Mouse (Mus musculus) limb, embryonic 11.5 days (tissue): Measurements from ENCODE around the gene Gm10135. TPM values are rescaled to one million over a fixed set of nuclear protein-coding genes. Genes with fewer than 3 reads are reported as not detected.
"Not testable (repeated sequence)": the region's sequence is repeated elsewhere in the genome, so short reads cannot be mapped to it uniquely, and the experiment has no call there.

Experiments
- ATAC-seq: fragments of 200-750 bp; cut with Nextera tagmentation; 2 replicates; pipeline ENCODE4 v1.8.0; 2017; ENCODE audit warnings: low read depth; ENCODE audit not compliant: insufficient number of reproducible peaks, low FRiP score, low TSS enrichment
- DNase-seq: peaks from one replicate; pipeline ENCODE4 v3.0.0-alpha.2; 2015; ENCODE audit warnings: low spot score
- H3K27ac ChIP-seq: fragments of 300-500 bp; sonication (generic); replicated peaks from 2 replicates; pipeline ENCODE4 v1.5.1; 2014; ENCODE audit warnings: low read depth, mild to moderate bottlenecking, low read length
- H3K27me3 ChIP-seq: fragments of 300-500 bp; sonication (generic); 2 replicates; pipeline ENCODE4 v1.6.1; 2014; ENCODE audit warnings: mild to moderate bottlenecking, low read length, mixed read lengths; ENCODE audit not compliant: control insufficient read depth, insufficient read depth
- H3K36me3 ChIP-seq: fragments of 300-500 bp; sonication (generic); 2 replicates; pipeline ENCODE4 v1.6.1; 2014; ENCODE audit warnings: mild to moderate bottlenecking, low read length, moderate library complexity, mixed read lengths; ENCODE audit not compliant: control insufficient read depth, insufficient read depth
- H3K4me1 ChIP-seq: fragments of 300-500 bp; sonication (generic); 2 replicates; pipeline ENCODE4 v1.6.1; 2014; ENCODE audit warnings: low read length, mixed read lengths; ENCODE audit not compliant: control insufficient read depth, insufficient read depth
- H3K4me2 ChIP-seq: fragments of 300-500 bp; sonication (generic); 2 replicates; pipeline ENCODE4 v1.6.1; 2014; ENCODE audit warnings: low read depth, mild to moderate bottlenecking, moderate library complexity; ENCODE audit not compliant: severe bottlenecking
- H3K4me3 ChIP-seq: fragments of 300-500 bp; sonication (generic); 2 replicates; pipeline ENCODE4 v1.5.1; 2014; ENCODE audit warnings: low read depth, low read length
- H3K9ac ChIP-seq: fragments of 300-500 bp; sonication (generic); 2 replicates; pipeline ENCODE4 v1.6.1; 2014; ENCODE audit warnings: mild to moderate bottlenecking, low read length
- H3K9me3 ChIP-seq: fragments of 300-500 bp; sonication (generic); 2 replicates; pipeline ENCODE4 v1.6.1; 2016; ENCODE audit warnings: low read length; ENCODE audit not compliant: control insufficient read depth
- WGBS: fragments of 180-500 bp; shearing (Covaris S2); extraction: QIAGEN DNeasy Blood & Tissue Kit; methylation state at CpG from one replicate; pipeline ENCODE4 v1.1.7; 2014; 5-methylcytosine and 5-hydroxymethylcytosine counted together
- polyA plus RNA-seq: library from polyadenylated mRNA; unstranded; fragments of >200 nt; fragmentation: Nextera tagmentation; extraction: Ambion mirVana; gene quantifications from 2 replicates; pipeline ENCODE4 v1.2.1, GENCODE M21; 2014

Gm10135 gene
- polyA plus RNA-seq, result not detected in 2 replicates

DNA sequence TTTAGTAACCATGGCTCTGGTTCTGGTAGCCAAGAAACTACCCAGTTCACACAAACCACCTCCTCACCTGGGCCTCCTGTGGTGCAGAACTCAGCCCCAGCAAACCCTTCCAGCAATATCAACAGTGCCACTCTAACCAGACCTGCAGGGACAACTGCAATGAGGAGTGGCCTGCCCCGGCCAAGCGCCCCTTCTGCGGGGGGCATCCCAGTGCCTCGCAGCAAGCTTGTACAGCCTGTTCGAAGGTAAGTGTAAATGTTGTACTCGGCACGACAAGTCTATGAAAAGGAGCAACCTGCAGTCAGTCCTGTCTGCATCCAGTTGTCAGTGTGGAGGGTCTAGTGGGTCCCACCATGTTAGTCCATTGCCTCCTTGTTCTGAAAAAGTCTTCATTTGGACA lies at the start of gene Gm10135:
Gene Gm10135 (minus strand): TSS at position 101 of the 400 bp plus-strand sequence.
- Histone ChIP-seq H3K27ac (no peak within 1 kb of the TSS), H3K27me3 (no peaks in the 10 kb centered on the region), H3K4me3 (no peak within 1 kb of the TSS), H3K9me3 (no peaks in the 10 kb centered on the region), H3K4me2 (no peak within 1 kb of the TSS), H3K4me1 (no peaks in the 10 kb centered on the region), H3K9ac (no peak within 1 kb of the TSS), H3K36me3 (0 out of 2 replicates have a peak, but pooled peaks cover 5% of the 10 kb centered on the region)
- no peak for DNase-seq
- 98% methylated on average over 7 of the region's 7 CpGs for WGBS
- ATAC-seq, result no peak

GRCm38 (mm10) chr5:73023801-73024200 lies 49.3 kb upstream of the Gm10135 start:
- Histone ChIP-seq H3K9ac (no peak overlapping the region), H3K4me2 (no peak overlapping the region), H3K36me3 (0 out of 2 replicates have a peak, but pooled peaks cover 3% of the 10 kb centered on the region), H3K27ac (no peak overlapping the region), H3K4me1 (no peaks in the 10 kb centered on the region), H3K9me3 (no peaks in the 10 kb centered on the region), H3K4me3 (no peak overlapping the region), H3K27me3 (no peaks in the 10 kb centered on the region)
- 93% methylated on average over 13 of the region's 13 CpGs for WGBS
- ATAC-seq (no peak), DNase-seq (no peak)

DNA sequence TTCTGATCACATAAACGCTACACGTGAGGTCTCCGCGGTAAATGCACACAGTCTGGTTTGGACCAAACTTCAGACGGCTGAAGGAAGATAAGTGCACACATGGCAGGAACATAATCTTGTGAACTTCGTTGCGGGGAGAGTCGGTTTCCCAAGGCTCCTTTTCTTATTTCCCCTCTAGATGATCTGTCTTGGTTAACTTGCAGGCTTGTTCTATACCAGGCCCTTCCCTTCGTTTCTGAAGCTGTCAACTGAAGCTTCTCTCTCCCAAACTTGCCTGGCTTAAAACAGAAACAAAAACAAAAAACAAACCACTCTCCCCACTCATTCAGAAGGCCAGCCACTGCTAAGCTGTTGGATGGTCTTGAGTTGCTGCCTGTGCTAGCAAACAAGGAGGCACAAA lies 40.2 kb upstream of the Gm10135 start:
- WGBS, result 31% methylated on average over 9 of the region's 9 CpGs
- H3K4me1 ChIP-seq, result peaks cover 6% of the 10 kb centered on the region; the same call in 1 of the 2 replicates
- peak; percentile 40 for DNase-seq
- no peaks in the 10 kb centered on the region for H3K36me3 ChIP-seq
- no peaks in the 10 kb centered on the region for H3K9me3 ChIP-seq
- H3K27ac ChIP-seq, result no peak overlapping the region
- ATAC-seq, result no peak
- H3K4me3 ChIP-seq, result no peak overlapping the region
- H3K4me2 ChIP-seq, result no peak overlapping the region
- peaks cover 7% of the 10 kb centered on the region; the same call in 1 of the 2 replicates for H3K27me3 ChIP-seq
- no peak overlapping the region for H3K9ac ChIP-seq

- DNase-seq (peak; percentile 62), ATAC-seq (peak; percentile 45; the same call in 1 of the 2 replicates)
- Histone ChIP-seq H3K4me3 (peak overlapping the region; percentile 26), H3K9ac (peak overlapping the region; percentile 12; the same call in 1 of the 2 replicates), H3K4me2 (peak overlapping the region; percentile 45)
- WGBS, result 3% methylated on average over 51 of the region's 65 CpGs
- not testable (repeated sequence) for H3K36me3 ChIP-seq, H3K4me1 ChIP-seq, H3K27me3 ChIP-seq, H3K9me3 ChIP-seq, H3K27ac ChIP-seq
Measured at GRCm38 (mm10) chr5:73013611-73014287, 39.2 kb upstream of the Gm10135 start.

- WGBS, result 24% methylated on average over 23 of the region's 27 CpGs
- not testable (repeated sequence) for H3K9ac ChIP-seq, H3K9me3 ChIP-seq, H3K27ac ChIP-seq, H3K4me1 ChIP-seq, H3K36me3 ChIP-seq
- H3K27me3 ChIP-seq, result peaks cover 11% of the 10 kb centered on the region
- peak; percentile 47 for DNase-seq
- 0 out of 2 replicates have a peak, but pooled peaks have one; percentile 36 for ATAC-seq
- peak overlapping the region; percentile 26; the same call in 1 of the 2 replicates for H3K4me3 ChIP-seq
- H3K4me2 ChIP-seq, result peak overlapping the region; percentile 45
Measured at GRCm38 (mm10) chr5:73012884-73013610, 38.5 kb upstream of the Gm10135 start.

DNA sequence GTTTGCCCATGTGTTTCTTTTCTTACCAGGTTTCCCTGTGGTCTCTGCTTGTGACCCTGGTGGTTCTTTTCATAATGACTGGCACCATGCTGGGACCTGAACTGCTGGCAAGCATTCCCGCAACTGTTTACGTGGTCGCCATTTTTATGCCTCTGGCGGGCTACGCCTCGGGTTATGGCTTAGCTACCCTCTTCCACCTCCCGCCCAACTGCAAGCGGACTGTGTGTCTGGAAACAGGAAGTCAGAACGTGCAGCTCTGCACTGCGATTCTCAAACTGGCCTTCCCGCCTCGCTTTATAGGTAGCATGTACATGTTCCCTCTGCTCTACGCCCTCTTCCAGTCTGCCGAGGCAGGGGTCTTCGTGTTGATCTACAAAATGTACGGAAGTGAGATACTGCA lies 37.3 kb upstream of the Gm10135 start:
- not testable (repeated sequence) for H3K9ac ChIP-seq, H3K9me3 ChIP-seq, H3K27ac ChIP-seq, DNase-seq, H3K4me3 ChIP-seq, ATAC-seq, H3K4me1 ChIP-seq, H3K4me2 ChIP-seq, H3K36me3 ChIP-seq
- WGBS, result 82% methylated on average over 15 of the region's 16 CpGs
- H3K27me3 ChIP-seq, result peaks cover 22% of the 10 kb centered on the region

DNA sequence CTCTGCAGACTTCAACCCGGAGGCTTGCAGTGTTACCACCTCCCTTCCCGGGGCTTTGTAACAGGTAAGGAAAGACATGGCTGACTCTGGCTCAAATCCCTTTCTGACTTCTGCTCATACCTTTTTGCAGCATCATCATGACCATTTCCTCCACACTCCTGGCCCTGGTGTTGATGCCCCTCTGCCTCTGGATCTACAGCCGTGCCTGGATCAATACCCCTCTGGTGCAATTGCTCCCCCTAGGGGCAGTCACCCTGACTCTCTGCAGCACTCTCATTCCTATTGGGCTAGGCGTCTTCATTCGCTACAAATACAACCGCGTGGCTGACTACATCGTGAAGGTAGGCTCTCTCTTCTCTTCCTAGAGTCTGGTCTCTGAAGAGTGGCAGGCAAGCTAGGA lies 33.7 kb upstream of the Gm10135 start:
- H3K4me2 ChIP-seq, H3K36me3 ChIP-seq, H3K9me3 ChIP-seq, H3K9ac ChIP-seq, H3K4me3 ChIP-seq, ATAC-seq, DNase-seq, H3K27ac ChIP-seq, H3K4me1 ChIP-seq: not testable (repeated sequence)
- H3K27me3 ChIP-seq, result peaks cover 20% of the 10 kb centered on the region
- WGBS, result 33% methylated on average over 8 of the region's 8 CpGs

GRCm38 (mm10) chr5:73007582-73007959 lies 33.1 kb upstream of the Gm10135 start:
- no peak for DNase-seq
- no peaks in the 10 kb centered on the region for H3K4me1 ChIP-seq
- peaks cover 20% of the 10 kb centered on the region for H3K27me3 ChIP-seq
- WGBS, result 34% methylated on average over 5 of the region's 5 CpGs
- no peak overlapping the region for H3K27ac ChIP-seq
- H3K9me3 ChIP-seq, result no peaks in the 10 kb centered on the region
- no peak for ATAC-seq
- H3K4me3 ChIP-seq, result no peak overlapping the region
- H3K4me2 ChIP-seq, result 0 out of 2 replicates have a peak overlapping the region, but pooled peaks have one; percentile 7
- no peaks in the 10 kb centered on the region for H3K36me3 ChIP-seq
- no peak overlapping the region for H3K9ac ChIP-seq
